Mouse (Mus musculus) neural tube, embryonic 13.5 days (tissue): ENCODE data around the gene Snx29. TPM values are rescaled to one million over a fixed set of nuclear protein-coding genes. Genes with fewer than 3 reads are reported as not detected.
"Not testable (repeated sequence)": the region's sequence is repeated elsewhere in the genome, so short reads cannot be mapped to it uniquely, and the experiment has no call there.

Experiments used
- ATAC-seq: fragments of 200-750 bp; cut with Nextera tagmentation; 2 replicates; pipeline ENCODE4 v1.8.0; 2017; ENCODE audit warnings: low read depth, mild to moderate bottlenecking, moderate TSS enrichment, moderate library complexity
- H3K27ac ChIP-seq: fragments of 300-500 bp; sonication (generic); replicated peaks from 2 replicates; pipeline ENCODE4 v1.5.1; 2015; ENCODE audit warnings: moderate library complexity, mild to moderate bottlenecking, inconsistent platforms
- H3K27me3 ChIP-seq: fragments of 300-500 bp; sonication (generic); 2 replicates; pipeline ENCODE4 v1.6.1; 2015; ENCODE audit warnings: mild to moderate bottlenecking, inconsistent platforms
- H3K36me3 ChIP-seq: fragments of 300-500 bp; sonication (generic); 2 replicates; pipeline ENCODE4 v1.6.1; 2015; ENCODE audit warnings: mild to moderate bottlenecking, inconsistent platforms
- H3K4me1 ChIP-seq: fragments of 300-500 bp; sonication (generic); replicated peaks from 2 replicates; pipeline ENCODE4 v1.6.1; 2015; ENCODE audit warnings: inconsistent platforms
- H3K4me2 ChIP-seq: fragments of 300-500 bp; sonication (generic); 2 replicates; pipeline ENCODE4 v1.6.1; 2015; ENCODE audit warnings: inconsistent platforms, mild to moderate bottlenecking, moderate library complexity
- H3K4me3 ChIP-seq: fragments of 300-500 bp; sonication (generic); 2 replicates; pipeline ENCODE4 v1.5.1; 2015; ENCODE audit warnings: mild to moderate bottlenecking, inconsistent platforms
- H3K9ac ChIP-seq: fragments of 300-500 bp; sonication (generic); 2 replicates; pipeline ENCODE4 v1.6.1; 2015; ENCODE audit warnings: moderate library complexity, mild to moderate bottlenecking, inconsistent platforms
- H3K9me3 ChIP-seq: fragments of 300-500 bp; sonication (generic); 2 replicates; pipeline ENCODE4 v1.6.1; 2016; ENCODE audit warnings: inconsistent platforms
- WGBS: fragments of 180-500 bp; shearing (Covaris S2); methylation state at CpG from one replicate; pipeline ENCODE4 v1.1.7; 2015; 5-methylcytosine and 5-hydroxymethylcytosine counted together
- polyA plus RNA-seq: library from polyadenylated mRNA; unstranded; fragments of >200 nt; fragmentation: Nextera tagmentation; extraction: Ambion mirVana; gene quantifications from 2 replicates; pipeline ENCODE4 v1.2.1, GENCODE M21; 2015

Snx29 gene
- polyA plus RNA-seq, 1 experiment from 2014 or later = 17.2 TPM

GRCm38 (mm10) chr16:11420311-11421080 lies 97.8 kb downstream of the Snx29 start:
- Histone ChIP-seq H3K4me3 (no peak overlapping the region), H3K27ac (no peak overlapping the region), H3K9me3 (no peaks in the 10 kb centered on the region), H3K4me2 (no peak overlapping the region), H3K27me3 (no peaks in the 10 kb centered on the region), H3K9ac (no peak overlapping the region), H3K36me3 (peaks cover 20% of the 10 kb centered on the region), H3K4me1 (no peaks in the 10 kb centered on the region)
- WGBS = 89% methylated on average over 12 of the region's 12 CpGs
- no peak for ATAC-seq

- ATAC-seq = no peak
- peaks cover 20% of the 10 kb centered on the region for H3K36me3 ChIP-seq
- WGBS = 100% methylated on average over 1 of the region's 1 CpGs
- no peak overlapping the region for H3K9ac ChIP-seq
- no peak overlapping the region for H3K27ac ChIP-seq
- no peaks in the 10 kb centered on the region for H3K27me3 ChIP-seq
- H3K4me2 ChIP-seq = no peak overlapping the region
- H3K9me3 ChIP-seq = no peaks in the 10 kb centered on the region
- no peak overlapping the region for H3K4me3 ChIP-seq
- no peaks in the 10 kb centered on the region for H3K4me1 ChIP-seq
These were observed 99.5 kb downstream of the Snx29 start for GRCm38 (mm10) chr16:11422165-11422564.

GRCm38 (mm10) chr16:11422889-11423610 lies 100.3 kb downstream of the Snx29 start:
- Histone ChIP-seq H3K4me3 (no peak overlapping the region), H3K9ac (no peak overlapping the region), H3K27ac (no peak overlapping the region), H3K4me2 (no peak overlapping the region), H3K36me3 (peaks cover 20% of the 10 kb centered on the region), H3K27me3 (no peaks in the 10 kb centered on the region), H3K4me1 (no peaks in the 10 kb centered on the region), H3K9me3 (no peaks in the 10 kb centered on the region)
- 90% methylated on average over 2 of the region's 2 CpGs for WGBS
- no peak for ATAC-seq

DNA sequence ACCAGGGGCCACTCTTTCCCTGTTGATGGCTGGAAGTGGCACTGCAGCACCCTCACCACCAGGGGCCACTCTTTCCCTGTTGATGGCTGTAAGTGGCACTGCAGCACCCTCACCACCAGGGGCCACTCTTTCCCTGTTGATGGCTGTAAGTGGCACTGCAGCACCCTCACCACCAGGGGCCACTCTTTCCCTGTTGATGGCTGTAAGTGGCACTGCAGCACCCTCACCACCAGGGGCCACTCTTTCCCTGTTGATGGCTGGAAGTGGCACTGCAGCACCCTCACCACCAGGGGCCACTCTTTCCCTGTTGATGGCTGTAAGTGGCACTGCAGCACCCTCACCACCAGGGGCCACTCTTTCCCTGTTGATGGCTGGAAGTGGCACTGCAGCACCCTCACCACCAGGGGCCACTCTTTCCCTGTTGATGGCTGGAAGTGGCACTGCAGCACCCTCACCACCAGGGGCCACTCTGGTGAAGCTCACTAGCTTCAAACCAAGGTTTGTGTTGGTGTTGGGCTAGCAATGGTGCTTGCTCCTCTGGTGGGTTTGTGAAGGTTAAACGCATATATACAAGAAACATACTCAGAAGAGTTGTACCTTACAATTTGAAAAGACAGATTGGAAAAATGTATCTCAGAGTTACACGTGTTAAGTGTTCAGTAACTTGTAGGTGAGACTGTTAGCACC lies 101.0 kb downstream of the Snx29 start:
- WGBS = 94% methylated on average over 2 of the region's 2 CpGs
- H3K27ac ChIP-seq, H3K27me3 ChIP-seq, H3K4me2 ChIP-seq, H3K9me3 ChIP-seq, H3K4me3 ChIP-seq, H3K9ac ChIP-seq, H3K4me1 ChIP-seq, ATAC-seq: not testable (repeated sequence)
- peaks cover 20% of the 10 kb centered on the region for H3K36me3 ChIP-seq

DNA sequence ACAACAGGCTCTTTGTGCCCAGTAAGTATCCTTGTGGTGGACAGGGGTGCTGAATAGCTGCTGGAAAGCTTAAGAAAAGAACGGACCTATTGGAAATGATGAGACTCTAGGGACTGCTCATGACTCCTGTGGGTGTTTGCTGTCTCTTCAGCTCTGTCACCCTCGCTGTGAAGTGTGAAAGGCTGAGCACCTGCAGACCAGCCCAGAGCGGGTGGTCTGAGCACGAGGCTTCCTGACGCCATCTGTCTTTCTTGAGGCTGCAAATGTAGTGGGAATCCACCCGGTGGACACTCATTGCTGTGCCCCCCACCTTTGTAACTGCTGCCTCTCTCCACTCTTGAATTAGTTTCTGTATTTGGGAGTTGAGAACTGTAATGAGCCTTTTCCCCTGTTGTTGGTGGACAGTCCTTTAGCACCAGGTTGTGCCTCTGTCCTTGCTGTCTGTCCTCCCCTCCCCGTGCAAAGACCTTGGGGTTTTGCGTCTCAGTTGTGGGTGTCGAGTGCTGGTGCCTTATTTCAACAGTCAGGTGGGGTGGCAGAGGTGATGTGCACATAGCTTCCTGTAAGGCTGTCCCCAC lies 101.9 kb downstream of the Snx29 start:
- H3K27me3 ChIP-seq = no peaks in the 10 kb centered on the region
- 0 out of 2 replicates have a peak, but pooled peaks have one; percentile 28 for ATAC-seq
- peaks cover 20% of the 10 kb centered on the region for H3K36me3 ChIP-seq
- H3K27ac ChIP-seq = no peak overlapping the region
- no peaks in the 10 kb centered on the region for H3K9me3 ChIP-seq
- no peak overlapping the region for H3K4me2 ChIP-seq
- no peak overlapping the region for H3K9ac ChIP-seq
- WGBS = 77% methylated on average over 9 of the region's 9 CpGs
- no peaks in the 10 kb centered on the region for H3K4me1 ChIP-seq
- H3K4me3 ChIP-seq = no peak overlapping the region

GRCm38 (mm10) chr16:11425279-11425678 lies 102.6 kb downstream of the Snx29 start:
- no peak overlapping the region for H3K9ac ChIP-seq
- WGBS = 69% methylated on average over 7 of the region's 7 CpGs
- H3K4me3 ChIP-seq = no peak overlapping the region
- H3K27me3 ChIP-seq = no peaks in the 10 kb centered on the region
- H3K4me1 ChIP-seq = no peaks in the 10 kb centered on the region
- H3K9me3 ChIP-seq = no peaks in the 10 kb centered on the region
- H3K27ac ChIP-seq = no peak overlapping the region
- no peak overlapping the region for H3K4me2 ChIP-seq
- ATAC-seq = no peak
- peaks cover 18% of the 10 kb centered on the region for H3K36me3 ChIP-seq

DNA sequence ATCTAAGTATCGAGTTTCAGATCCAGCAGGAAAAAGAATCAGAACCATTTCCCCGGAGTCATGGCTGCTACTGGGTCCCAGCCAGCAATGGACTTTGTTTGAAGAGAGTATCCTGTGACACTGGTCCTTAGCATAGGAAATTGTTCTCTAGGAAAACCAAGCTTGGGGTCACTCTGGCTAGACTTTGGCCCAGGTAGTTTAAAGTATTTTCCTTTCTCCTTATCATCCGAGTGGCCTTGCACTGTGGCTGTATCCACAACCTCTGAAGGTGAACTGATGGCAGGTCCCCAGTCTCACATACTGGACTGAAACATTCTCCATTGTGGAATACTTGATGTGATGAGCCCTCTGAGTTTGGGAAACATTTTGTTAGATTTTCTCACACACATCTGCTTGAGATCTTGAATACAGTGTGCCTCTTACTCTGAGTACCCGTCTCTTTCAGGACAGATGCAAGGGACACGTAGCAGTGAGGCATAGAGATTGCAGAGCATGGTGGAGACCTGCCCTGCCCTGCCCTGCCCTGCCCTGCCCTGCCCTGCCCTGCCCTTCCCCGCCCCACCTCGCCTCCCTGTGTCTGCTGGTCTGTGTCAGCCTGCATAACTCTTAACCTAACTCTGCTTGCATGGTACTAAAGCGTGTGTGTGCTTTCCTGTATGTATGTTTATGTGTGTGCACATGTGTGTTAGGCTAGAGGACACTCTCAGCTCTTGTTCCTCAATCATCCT lies 104.3 kb downstream of the Snx29 start:
- no peak overlapping the region for H3K9ac ChIP-seq
- peaks cover 11% of the 10 kb centered on the region; the same call in 1 of the 2 replicates for H3K36me3 ChIP-seq
- H3K4me2 ChIP-seq = no peak overlapping the region
- no peak overlapping the region for H3K4me3 ChIP-seq
- WGBS = 84% methylated on average over 8 of the region's 8 CpGs
- no peaks in the 10 kb centered on the region for H3K9me3 ChIP-seq
- no peaks in the 10 kb centered on the region for H3K4me1 ChIP-seq
- no peak overlapping the region for H3K27ac ChIP-seq
- ATAC-seq = no peak
- no peaks in the 10 kb centered on the region for H3K27me3 ChIP-seq

DNA sequence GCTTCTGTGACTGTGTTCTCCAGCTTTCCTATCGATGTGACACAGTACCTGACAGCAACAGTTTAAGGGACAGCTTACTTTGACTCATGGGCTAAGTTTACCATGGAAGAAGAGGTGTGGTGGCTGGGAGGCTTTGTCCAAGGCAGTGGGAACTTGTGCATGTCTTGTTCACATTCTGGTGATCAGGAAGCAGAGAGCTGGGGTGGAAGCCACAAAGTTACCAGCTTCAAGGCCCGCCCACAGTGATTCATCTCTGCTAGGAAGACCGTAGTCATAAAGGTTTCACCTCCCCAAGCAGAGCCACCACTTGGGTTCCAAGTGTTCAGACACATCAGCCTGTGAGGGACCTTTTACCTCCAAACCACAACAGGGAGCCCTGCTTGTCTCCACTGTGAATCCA lies 107.1 kb downstream of the Snx29 start:
- no peak overlapping the region for H3K4me3 ChIP-seq
- no peak overlapping the region for H3K4me2 ChIP-seq
- WGBS = 89% methylated on average over 3 of the region's 3 CpGs
- H3K27me3 ChIP-seq = no peaks in the 10 kb centered on the region
- H3K4me1 ChIP-seq = no peaks in the 10 kb centered on the region
- H3K9me3 ChIP-seq = no peaks in the 10 kb centered on the region
- H3K27ac ChIP-seq = no peak overlapping the region
- H3K9ac ChIP-seq = no peak overlapping the region
- no peak for ATAC-seq
- H3K36me3 ChIP-seq = peaks cover 6% of the 10 kb centered on the region; the same call in 1 of the 2 replicates

- Histone ChIP-seq H3K4me3 (no peak overlapping the region), H3K4me2 (no peak overlapping the region), H3K27me3 (no peaks in the 10 kb centered on the region), H3K9me3 (no peaks in the 10 kb centered on the region), H3K27ac (no peak overlapping the region), H3K4me1 (no peaks in the 10 kb centered on the region), H3K9ac (no peak overlapping the region), H3K36me3 (peaks cover 6% of the 10 kb centered on the region; the same call in 1 of the 2 replicates)
- WGBS = 88% methylated on average over 6 of the region's 6 CpGs
- ATAC-seq = no peak
These were observed 107.8 kb downstream of the Snx29 start for GRCm38 (mm10) chr16:11430520-11430919.

GRCm38 (mm10) chr16:11433779-11434178 lies 111.1 kb downstream of the Snx29 start:
- Histone ChIP-seq H3K27me3 (no peaks in the 10 kb centered on the region), H3K4me2 (no peak overlapping the region), H3K9ac (no peak overlapping the region), H3K4me3 (no peak overlapping the region), H3K4me1 (no peaks in the 10 kb centered on the region), H3K36me3 (peaks cover 6% of the 10 kb centered on the region; the same call in 1 of the 2 replicates), H3K27ac (no peak overlapping the region), H3K9me3 (no peaks in the 10 kb centered on the region)
- ATAC-seq = no peak

DNA sequence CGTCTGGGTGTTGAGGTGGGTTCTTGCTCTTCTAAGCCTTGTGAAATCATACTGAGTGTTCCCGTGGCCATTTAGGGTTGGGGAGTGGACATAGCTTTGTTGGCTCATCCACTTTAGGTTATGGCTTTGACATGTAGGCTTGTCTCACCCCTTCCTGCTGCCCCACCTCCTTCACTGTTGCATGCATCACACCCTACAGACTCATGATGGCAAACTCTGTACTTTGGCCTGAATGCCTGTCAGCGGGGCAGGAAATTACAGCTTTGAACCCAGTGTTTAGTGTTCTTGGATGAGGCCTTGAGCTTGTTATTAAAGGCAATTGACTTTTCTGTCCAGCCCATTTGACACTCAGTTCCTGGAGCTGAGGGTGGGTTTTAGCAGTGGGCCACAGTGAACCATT lies 114.9 kb downstream of the Snx29 start:
- 79% methylated on average over 3 of the region's 3 CpGs for WGBS
- no peak overlapping the region for H3K9ac ChIP-seq

More for the DNA sequence above, 114.9 kb downstream of the Snx29 start:
- Histone ChIP-seq H3K4me2 (no peak overlapping the region), H3K4me1 (no peaks in the 10 kb centered on the region), H3K27me3 (no peaks in the 10 kb centered on the region), H3K4me3 (no peak overlapping the region), H3K9me3 (no peaks in the 10 kb centered on the region), H3K27ac (no peak overlapping the region), H3K36me3 (no peaks in the 10 kb centered on the region)
- no peak for ATAC-seq
